Mouse (Mus musculus) telencephalon, adult 2 months (tissue): Measurements from ENCODE around the gene Ppp2r5d.

Experiments
- DNase-seq: peaks from one replicate; pipeline ENCODE4 v3.0.0-alpha.2; 2011; ENCODE audit warnings: low read depth, low spot score

The Ppp2r5d gene

DNA sequence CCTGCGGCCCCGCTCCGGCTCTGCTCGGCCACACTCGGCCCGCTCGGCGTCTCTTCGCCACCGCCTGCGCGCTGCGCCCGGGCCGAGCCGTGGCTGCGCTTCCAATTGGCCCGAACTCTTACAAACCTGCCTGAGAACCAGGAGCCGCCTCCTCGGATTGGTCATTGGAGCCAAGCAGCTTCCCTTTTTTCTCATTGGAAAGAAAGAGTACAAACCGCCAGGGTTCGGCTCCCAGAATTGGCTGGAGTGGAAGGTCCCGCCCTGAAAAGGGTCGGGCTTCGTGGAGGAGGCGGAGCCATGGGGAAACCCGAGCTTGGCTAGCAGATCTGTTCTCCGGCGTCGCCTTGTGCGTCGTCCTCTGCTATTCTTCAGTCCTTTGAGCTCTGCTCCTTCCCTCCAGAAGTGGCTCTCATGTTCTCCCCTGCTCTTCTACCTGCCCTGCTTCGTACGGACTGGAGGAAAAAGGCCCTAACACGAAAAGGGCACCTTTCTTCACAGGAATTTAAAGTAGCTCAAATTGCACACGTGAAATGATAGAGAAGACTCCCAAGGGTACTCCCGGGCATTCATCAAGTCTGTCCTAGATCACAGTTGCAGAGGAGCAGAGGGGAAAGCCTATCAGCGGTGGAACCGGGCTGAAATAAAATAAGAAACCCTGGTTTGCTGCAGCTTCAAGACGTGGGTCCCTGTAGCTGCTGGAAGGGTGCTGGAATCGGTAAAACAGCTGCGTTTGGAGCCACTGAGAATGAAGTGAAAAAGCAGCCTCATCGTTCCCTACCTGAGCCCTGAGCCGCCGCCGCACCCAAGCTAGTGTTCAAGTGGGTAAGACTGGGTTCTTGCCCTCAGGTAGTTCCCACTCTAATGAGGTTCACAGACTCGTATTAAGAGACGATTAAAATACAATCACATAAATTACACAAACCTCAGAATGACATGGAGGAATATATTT lies at the start of gene Ppp2r5d:
Ppp2r5d (minus strand) TSS at position 225 of the 949 bp plus-strand sequence.
- peak; percentile 98 for DNase-seq

DNA sequence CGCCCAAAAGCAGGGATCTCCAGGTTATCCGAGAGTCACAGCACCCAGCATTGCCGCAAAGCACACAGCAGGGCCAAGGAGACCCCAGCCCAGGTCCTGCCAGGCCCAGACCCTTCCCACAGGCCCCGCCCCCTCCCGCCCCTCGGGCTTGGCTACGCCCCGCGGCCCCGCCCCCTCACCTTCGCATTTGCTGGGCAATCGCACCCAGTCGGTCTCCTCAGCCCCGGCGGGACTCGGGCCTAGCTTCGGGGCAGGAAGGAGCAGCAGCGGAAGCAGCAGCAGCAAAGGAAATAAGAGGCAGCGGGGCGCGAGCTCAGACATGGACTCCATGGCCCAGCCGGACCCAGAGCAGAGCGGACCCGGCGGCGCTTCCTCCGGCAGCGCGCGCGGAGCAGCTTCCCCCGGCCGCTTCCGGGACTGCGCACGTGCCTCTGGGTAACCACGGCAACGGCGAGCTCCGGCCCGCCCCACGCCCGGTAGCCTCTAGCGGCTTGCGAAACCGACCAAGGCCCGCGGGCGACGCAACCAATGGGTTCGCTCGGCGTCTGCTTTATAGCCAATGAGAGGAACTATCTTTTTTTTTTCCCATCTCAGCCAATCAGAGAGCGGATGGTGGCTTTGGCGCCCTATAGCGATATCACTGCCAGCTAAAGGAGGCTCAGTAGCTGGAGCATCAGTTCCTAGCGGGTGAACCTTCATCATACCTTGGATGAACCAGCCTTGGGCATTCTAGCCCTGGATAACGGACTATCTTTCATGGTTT lies 47.1 kb upstream of the Ppp2r5d start, which contains the start of gene Cnpy3:
Cnpy3 (minus strand) TSS at position 421 of the 763 bp plus-strand sequence.
- peak; percentile 99 for DNase-seq

DNA sequence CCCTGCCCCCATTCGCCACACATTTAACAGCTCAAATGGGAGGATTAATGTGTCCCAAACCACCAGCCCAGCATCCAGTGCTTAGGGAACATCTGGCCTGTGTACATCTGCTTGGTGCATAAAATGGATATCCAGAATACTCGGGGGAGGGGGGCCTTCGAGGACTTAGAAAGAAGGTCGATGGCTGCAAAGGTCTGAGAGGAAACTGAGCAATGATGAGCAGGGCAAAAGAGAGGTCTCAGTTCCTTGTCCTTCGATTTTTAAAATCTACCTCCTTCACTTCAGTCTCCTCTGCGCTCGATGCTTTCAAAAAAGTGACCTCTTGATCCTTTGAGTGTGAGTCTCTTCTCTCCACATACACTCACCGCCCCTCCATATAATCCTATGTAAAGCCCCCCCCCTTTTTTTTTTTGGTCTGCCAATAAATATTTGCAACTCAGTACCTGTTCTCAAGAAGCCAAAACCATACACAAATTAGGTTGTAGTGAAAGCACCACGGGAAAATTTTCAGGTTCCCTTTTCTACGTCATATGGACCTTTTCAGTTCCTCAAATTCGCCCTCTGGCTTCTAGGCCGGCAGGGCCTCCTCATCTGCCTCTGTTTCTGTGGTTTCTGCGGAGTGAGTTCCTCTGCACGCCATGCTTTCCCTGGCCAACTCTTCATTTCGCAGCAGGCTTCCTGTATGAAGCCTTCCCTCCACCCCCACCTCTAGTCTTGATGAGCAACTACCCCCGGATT lies 46.3 kb upstream of the Ppp2r5d start:
- DNase-seq, result peak; percentile 50

DNA sequence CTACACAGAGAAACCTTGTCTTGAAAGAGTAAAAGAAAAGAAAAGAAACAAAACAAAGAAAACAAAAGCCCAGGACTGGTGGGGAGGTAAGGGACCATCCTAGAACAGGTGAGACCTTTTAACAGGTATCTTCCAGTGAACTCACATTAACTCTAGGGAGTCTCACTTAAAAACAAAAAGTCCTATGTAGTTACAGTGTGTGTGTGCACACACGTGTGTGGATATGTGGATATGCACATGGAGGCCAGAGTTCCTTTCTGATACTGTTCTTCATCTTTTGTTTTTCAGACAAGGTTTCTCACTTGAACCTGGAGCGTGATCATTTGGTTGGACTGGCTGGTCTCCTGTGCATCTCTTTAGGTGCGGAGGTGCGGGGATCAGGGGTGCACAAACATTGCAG lies 45.7 kb upstream of the Ppp2r5d start:
- DNase-seq, result no peak

DNA sequence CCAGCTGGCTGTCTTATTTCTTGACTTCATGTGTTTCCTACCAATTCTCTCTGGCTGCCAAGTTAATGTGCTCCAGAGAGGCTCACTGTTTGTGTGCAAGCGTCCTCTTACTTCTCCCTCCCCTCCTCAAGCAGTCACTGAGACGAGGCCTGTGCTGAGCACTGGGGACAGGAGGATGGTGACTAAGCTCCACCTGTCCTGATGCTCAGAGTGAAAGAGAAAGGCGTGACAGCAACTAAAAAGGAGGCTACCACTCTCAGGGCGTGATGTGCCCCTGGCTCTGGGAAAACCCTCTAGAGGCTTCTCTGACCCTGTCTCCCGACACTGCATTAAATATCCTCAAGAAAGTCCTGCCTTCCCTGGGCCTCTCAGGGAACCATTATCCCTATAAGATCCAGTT lies 44.4 kb upstream of the Ppp2r5d start:
- no peak for DNase-seq

DNA sequence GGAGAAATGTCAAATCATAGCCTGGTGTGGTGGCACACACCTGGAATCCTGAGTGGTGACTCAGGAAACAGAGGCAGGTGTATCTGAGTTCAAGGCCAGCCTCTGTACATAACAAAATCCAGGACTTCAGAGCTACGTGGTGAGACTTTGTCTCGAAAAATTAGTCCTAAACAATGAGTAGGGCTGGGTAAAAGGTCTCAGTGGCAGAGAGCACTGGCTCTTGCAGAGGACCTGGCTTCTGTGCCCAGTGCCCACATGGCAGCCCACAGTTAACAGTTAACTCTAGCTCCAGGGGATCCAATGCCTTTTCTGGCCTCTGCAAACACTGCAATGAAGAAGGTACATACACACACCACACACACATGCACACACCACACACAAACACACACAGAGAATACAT lies 42.9 kb upstream of the Ppp2r5d start:
- no peak for DNase-seq

DNA sequence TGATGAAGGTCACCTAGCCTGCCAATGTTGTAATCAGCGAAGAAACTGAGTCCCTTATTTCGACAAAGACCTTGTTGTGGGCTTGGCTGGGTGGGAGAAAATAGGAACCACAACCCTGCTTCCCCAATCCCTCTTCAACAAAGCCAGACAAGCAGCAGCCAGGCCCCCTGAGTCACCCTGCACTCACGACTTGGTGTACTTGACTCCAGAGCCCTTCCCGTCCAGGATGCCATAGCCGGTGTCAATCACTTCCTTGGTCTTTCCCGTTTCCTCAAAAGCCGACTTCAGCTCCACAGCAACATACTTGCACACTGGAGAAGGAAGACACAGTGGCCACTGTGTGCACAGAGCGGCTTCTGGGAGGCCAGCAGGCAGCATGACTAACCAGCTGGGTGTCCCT lies 42.3 kb upstream of the Ppp2r5d start:
- no peak for DNase-seq

DNA sequence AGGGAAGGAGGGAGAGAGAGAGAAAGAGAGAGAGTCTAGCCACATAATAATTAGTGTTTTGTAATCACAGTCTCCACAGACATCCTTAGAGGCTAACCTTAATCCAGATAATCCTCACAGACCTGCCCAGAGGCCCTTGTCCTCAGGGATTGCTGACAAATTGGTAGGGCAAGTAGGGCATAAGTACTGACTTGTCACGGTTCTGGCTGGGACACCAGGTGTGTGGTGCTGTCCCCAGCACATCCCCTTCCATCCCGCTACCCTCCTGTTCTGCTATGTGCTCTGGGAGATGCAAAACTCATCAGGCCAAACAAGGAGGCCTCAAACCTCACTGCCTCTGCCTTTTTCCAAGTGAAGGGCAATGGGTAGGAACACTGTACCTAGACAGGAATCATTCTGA lies 40.6 kb upstream of the Ppp2r5d start:
- no peak for DNase-seq

DNA sequence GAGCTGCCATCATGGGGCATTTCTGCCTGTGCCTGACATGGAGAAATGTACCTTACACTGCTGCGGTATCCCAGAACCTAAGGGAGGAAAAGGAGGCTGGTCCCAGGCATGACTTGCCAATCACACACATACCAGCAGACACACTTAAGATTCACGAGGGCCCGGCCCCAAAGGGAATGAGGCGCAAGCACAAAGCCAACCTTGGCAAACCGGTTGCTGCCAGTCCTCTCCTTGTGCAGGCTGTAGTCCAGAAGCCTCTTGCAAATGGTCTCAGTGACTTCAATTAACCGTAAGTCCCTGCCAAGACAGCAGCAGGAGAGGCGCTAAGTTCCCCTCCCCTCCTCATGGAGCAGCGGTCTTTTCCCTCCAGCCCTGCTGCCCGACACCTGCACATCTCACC lies 38.1 kb upstream of the Ppp2r5d start:
- DNase-seq, result no peak

DNA sequence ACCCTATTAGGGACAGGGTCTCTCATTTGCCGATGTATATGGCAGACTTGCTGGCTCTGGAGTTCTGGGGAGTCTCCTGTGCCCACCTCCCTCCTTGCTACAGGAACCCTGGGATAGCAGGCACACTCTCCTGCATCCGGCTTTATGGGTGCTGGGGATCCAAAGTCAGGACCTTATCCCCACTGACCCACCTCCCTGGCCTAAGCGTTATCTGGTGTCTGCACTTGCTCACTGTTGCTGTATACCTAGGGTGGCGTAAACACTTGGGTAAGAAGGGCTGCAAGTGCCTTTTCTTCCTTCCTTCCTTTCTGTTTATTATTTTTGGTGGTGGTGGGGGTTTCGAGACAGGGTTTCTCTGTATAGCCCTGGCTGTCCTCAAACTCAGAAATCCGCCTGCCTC lies 36.4 kb upstream of the Ppp2r5d start:
- no peak for DNase-seq

DNA sequence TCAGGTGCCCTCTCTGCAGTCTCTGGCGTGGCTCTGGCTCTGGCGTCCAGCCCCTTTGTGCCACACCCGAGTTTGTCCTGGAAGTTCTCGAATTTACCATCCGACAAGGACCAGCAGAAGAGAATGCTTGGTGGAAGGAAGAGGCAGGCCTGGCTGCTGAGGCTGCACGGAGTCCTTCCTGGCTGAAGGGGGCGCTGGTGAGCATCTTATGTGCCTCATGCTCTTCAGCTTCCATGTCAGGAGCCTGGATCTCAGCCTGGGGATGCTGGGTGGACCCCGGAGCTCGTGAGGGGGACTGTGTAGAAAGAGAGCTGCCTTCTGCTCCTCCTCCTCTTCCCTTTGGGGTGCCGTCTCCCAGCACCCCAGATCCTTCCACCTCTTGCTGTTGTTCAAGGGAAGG lies 31.2 kb upstream of the Ppp2r5d start:
- no peak for DNase-seq

DNA sequence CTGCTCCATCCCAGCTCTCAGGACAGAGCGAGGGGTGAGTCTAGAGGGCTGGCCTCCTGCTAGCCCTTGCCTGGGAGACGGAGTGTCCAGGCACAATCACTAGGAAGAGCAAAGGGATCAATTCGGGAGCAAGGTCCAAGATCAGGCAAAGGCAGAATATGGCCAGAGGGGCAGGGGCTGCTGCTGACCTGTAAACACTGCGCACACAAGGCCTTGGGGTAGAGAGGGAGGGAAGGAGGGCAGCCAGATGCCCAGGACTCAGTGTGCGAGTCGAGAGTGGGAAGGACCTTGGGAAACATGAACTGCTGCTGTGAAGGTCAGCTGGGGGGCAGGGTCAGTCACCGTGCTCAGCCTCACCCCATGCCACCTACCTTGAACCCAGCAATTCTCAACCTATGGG lies 30.4 kb upstream of the Ppp2r5d start:
- no peak for DNase-seq

DNA sequence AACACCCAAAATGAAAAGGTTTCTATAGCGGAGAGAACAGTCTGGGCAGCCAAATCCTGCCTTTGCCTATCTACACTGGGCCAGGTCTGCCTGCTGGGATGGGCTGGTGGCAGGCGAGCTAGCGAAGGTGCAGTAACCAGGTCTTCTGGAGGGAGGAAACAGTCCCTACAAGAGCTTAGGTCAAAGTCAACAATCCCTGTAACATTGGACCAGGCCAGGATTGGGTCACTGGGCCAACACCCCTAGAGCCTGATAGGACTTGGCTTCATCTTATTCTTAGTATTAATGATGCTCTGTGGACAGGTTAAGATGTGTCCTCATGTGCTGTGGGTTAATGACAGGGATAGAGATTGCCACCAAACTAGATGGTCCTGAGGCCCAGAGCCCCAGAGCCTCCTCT lies 29.1 kb upstream of the Ppp2r5d start:
- DNase-seq, result no peak

DNA sequence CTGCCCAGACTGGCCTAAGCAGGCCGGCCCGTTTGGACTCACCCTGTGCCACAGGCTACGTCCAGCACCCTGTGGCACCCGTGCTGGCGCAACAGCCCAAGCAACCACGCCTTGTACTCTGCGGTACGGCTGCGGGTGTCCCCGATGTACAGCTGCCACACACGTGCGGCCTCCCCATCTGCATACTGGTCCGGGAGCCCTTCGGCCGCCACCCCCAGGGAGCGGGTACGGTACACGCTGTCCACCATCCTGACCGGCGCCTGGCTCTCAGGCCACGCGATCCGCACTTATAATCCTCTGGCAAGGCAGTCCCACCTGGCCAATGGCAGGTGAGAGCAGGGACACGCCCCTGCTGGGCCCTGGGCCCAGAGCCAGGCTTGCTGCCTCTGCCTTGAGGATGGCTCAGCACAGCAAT lies 24.0 kb upstream of the Ppp2r5d start, which contains the start of gene Gnmt:
Gnmt (minus strand) TSS at position 265 of the 415 bp plus-strand sequence.
- no peak for DNase-seq

DNA sequence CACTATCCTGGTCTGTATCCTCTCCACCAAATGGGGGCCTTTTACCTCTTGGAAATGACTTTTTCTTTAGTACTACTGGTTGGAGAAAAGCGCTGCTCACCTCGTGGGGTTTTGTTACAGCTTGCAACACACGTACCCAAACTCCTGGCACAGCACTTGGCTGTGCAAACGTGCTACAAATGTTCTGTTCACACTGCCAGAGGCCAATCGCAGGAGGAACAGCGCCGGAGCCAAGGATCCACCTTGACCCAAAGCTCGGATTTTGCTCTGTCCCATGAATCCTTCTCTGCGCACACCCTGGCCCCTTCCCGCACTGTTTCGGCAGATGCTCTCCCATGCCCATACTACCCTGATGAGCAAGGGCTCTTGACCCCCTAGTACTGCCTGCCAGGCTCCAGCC lies 23.6 kb upstream of the Ppp2r5d start:
- DNase-seq, result no peak

DNA sequence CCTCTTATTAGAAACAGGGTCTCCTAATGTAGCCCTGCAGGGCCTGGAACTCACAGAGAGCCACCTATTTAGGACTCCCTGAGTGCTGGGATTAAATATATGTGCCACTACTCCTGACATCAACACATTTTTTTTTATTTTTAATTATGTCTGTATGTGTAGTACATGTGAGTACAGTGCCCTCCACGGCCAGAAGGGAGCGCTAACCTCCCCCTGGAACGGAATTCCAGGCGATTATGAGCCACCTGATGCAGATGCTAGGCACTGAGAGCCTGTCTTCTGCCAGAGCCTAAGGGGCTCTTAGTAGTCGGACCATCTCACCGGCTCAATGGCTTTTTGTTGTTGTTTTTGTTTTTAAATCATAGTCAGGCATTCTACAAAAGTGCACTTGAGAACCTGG lies 23.1 kb upstream of the Ppp2r5d start:
- no peak for DNase-seq

DNA sequence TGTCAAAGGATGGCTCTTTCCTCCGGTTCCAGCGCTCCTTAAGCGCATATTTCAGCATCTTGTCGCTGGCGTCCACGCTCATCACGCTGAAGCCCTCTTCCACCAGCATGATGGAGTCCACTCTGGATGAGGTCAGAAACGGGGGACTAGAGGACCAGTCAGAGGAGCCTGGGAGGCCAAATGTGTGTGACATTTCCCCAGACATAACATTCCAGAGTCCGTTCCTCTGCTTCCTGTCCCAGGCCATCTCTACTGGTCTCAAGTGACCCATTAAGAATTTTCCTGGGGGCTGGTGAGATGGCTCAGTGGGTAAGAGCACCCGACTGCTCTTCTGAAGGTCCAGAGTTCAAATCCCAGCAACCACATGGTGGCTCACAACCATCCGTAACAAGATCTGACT lies 22.4 kb upstream of the Ppp2r5d start:
- no peak for DNase-seq

DNA sequence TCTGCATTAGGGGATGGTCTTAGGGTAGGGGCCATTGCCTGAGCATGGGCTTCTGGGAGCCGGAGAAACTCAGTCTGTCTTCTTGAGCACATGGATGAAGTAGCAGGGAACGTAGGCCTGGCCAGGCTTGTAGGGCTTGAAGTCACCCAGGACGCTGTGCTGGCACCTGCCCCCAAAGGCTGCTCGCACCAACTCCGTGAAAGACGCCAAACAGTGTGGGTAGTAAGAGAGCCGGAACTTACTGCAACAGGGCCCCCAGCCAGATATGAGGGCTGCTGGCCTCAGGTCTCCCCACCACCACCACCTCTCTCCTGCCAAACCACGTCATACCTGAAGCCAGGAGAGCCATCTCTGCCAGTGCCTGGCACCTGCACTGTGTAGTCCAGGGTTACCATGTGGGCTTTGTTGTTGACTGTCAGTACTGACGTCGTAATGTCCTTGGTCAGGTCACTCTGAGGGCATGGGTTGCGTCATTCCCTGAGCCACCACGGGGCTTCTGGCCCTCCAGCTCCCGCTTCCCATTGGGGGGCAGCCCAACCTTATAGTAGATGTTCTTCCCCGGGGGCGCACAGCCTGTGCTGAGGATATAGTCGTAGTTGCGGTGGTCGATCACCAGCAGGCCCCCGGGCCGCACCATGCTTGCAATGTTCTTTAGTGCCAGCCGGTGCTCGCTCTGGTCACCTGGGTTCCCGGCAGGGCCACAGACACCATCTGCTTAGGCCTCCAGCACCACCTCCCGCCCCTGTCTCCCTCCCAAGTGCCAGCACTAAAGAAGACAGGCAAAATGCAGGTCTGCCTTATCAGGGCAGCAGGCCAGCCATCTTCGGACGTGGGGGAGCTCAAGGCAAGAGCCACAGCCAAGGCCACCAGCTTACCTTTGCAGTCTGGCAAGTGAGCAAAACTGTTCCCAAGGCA lies 21.1 kb upstream of the Ppp2r5d start:
- no peak for DNase-seq

DNA sequence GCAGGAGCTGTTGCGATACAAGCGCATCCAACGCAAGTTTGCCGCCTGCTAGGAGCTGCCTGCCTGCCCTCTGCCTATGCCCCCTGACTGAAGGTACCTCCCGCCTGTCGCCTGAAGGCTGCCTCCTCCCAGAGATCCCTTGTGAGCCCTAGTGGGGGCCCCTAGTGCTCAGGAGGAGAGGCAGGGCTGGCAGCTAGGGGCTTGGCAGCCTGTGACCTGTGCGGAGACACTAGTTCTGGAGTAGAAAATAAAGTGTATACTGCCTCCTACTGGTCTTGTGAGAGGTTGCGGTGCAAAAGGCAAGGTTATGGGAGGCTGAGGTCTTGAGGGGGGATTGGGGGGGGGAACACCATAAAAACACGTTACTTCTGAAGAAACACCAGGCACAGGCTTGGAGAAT lies 20.4 kb upstream of the Ppp2r5d start:
- no peak for DNase-seq

DNA sequence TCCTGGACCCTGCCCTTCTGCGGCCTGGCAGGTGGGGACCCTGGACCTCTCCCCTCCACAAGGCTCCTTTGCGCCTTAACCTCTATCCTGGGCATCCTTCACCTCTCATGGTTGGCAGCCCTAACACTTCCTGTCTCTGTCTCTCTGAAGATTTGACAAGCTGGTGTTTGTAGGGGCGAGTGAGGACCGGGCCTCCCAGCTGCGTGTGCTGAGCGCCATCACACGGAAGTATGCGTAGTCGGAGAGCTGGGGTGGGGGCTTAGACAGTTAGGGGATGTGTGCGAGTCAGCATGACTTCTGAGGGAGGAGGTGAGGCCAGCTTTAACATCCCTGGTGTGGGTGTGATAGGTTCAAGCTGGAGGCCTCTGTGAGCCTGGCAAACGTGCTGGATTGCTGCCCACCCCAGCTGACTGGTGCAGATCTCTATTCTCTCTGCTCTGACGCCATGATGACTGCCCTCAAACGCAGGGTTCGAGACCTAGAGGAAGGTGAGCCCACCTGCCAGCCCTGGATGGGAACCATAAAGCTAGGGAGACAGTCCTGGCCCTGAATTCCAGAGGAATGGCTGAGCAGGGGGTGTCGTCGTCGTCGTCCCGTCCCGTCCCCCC lies 19.7 kb upstream of the Ppp2r5d start:
- DNase-seq, result no peak
